Mouse (Mus musculus): ENCODE measurements at regions not wholly inside any gene's neighbourhood (a gene's known extent, or its start where the extent isn't known, plus 50 kb on each side); places are given as distances from the start of the nearest gene placed in this dataset.

GRCm38 (mm10) chr1:51635881-51636515 lies 157.8 kb upstream of the Nabp1 start:
- H3K36me3 ChIP-seq (ENCODE audit: control insufficient read depth, insufficient read depth, low read length) = no peaks in the 10 kb centered on the region
- H3K27me3 ChIP-seq (ENCODE audit: control insufficient read depth, insufficient read depth, low read length) = no peaks in the 10 kb centered on the region
- H3K4me2 ChIP-seq (ENCODE audit: low read depth, severe bottlenecking) = no peak overlapping the region
- DNase-seq (ENCODE audit: low spot score) (no peak), ATAC-seq (ENCODE audit: insufficient number of reproducible peaks, low FRiP score, low TSS enrichment, low read depth) (no peak)
- H3K27ac ChIP-seq (replicated peaks; ENCODE audit: low read depth, low read length) = no peak overlapping the region
- H3K4me3 ChIP-seq (ENCODE audit: low read depth, low read length) = no peak overlapping the region
- H3K9ac ChIP-seq (ENCODE audit: low read length) = no peak overlapping the region
- 37% methylated on average over 7 of the region's 7 CpGs for WGBS
- no peaks in the 10 kb centered on the region for H3K9me3 ChIP-seq (ENCODE audit: control insufficient read depth, low read length)
- H3K4me1 ChIP-seq (ENCODE audit: control insufficient read depth, insufficient read depth, low read length) = no peaks in the 10 kb centered on the region

- no peak for ATAC-seq (ENCODE audit: insufficient number of reproducible peaks, low FRiP score, low TSS enrichment, low read depth)
- 75% methylated on average over 5 of the region's 5 CpGs for WGBS
Measured at GRCm38 (mm10) chr1:51633795-51634194, 155.6 kb upstream of the Nabp1 start.

GRCm38 (mm10) chr1:51632851-51633250 lies 154.6 kb upstream of the Nabp1 start:
- H3K27me3 ChIP-seq (ENCODE audit: control insufficient read depth, insufficient read depth, low read length) = no peaks in the 10 kb centered on the region
- H3K4me2 ChIP-seq (ENCODE audit: low read depth, severe bottlenecking) = no peak overlapping the region
- ATAC-seq (ENCODE audit: insufficient number of reproducible peaks, low FRiP score, low TSS enrichment, low read depth) = no peak
- H3K27ac ChIP-seq (replicated peaks; ENCODE audit: low read depth, low read length) = no peak overlapping the region
- H3K9me3 ChIP-seq (ENCODE audit: control insufficient read depth, low read length) = no peaks in the 10 kb centered on the region
- H3K4me3 ChIP-seq (ENCODE audit: low read depth, low read length) = no peak overlapping the region
- H3K9ac ChIP-seq (ENCODE audit: low read length) = no peak overlapping the region
- no peaks in the 10 kb centered on the region for H3K4me1 ChIP-seq (ENCODE audit: control insufficient read depth, insufficient read depth, low read length)
- DNase-seq (ENCODE audit: low spot score) = no peak
- 82% methylated on average over 4 of the region's 4 CpGs for WGBS
- no peaks in the 10 kb centered on the region for H3K36me3 ChIP-seq (ENCODE audit: control insufficient read depth, insufficient read depth, low read length)

More at GRCm38 (mm10) chr1:51633795-51634194, 155.6 kb upstream of the Nabp1 start:
- Histone ChIP-seq H3K27me3 (ENCODE audit: control insufficient read depth, insufficient read depth, low read length) (no peaks in the 10 kb centered on the region), H3K9me3 (ENCODE audit: control insufficient read depth, low read length) (no peaks in the 10 kb centered on the region), H3K4me2 (ENCODE audit: low read depth, severe bottlenecking) (no peak overlapping the region), H3K9ac (ENCODE audit: low read length) (no peak overlapping the region), H3K4me1 (ENCODE audit: control insufficient read depth, insufficient read depth, low read length) (no peaks in the 10 kb centered on the region), H3K4me3 (ENCODE audit: low read depth, low read length) (no peak overlapping the region), H3K36me3 (ENCODE audit: control insufficient read depth, insufficient read depth, low read length) (no peaks in the 10 kb centered on the region), H3K27ac (replicated peaks; ENCODE audit: low read depth, low read length) (no peak overlapping the region)
- no peak for DNase-seq (ENCODE audit: low spot score)

GRCm38 (mm10) chr1:51629848-51630247 lies 151.6 kb upstream of the Nabp1 start:
- Histone ChIP-seq H3K27me3 (ENCODE audit: control insufficient read depth, insufficient read depth, low read length) (no peaks in the 10 kb centered on the region), H3K9ac (ENCODE audit: low read length) (no peak overlapping the region), H3K4me3 (ENCODE audit: low read depth, low read length) (no peak overlapping the region), H3K4me1 (ENCODE audit: control insufficient read depth, insufficient read depth, low read length) (no peaks in the 10 kb centered on the region), H3K9me3 (ENCODE audit: control insufficient read depth, low read length) (no peaks in the 10 kb centered on the region), H3K4me2 (ENCODE audit: low read depth, severe bottlenecking) (no peak overlapping the region), H3K36me3 (ENCODE audit: control insufficient read depth, insufficient read depth, low read length) (no peaks in the 10 kb centered on the region), H3K27ac (replicated peaks; ENCODE audit: low read depth, low read length) (no peak overlapping the region)
- 85% methylated on average over 1 of the region's 1 CpGs for WGBS
- DNase-seq (ENCODE audit: low spot score) (no peak), ATAC-seq (ENCODE audit: insufficient number of reproducible peaks, low FRiP score, low TSS enrichment, low read depth) (no peak)

- ATAC-seq (ENCODE audit: insufficient number of reproducible peaks, low FRiP score, low TSS enrichment, low read depth) (no peak), DNase-seq (ENCODE audit: low spot score) (no peak)
- no peak overlapping the region for H3K27ac ChIP-seq (replicated peaks; ENCODE audit: low read depth, low read length)
- H3K4me2 ChIP-seq (ENCODE audit: low read depth, severe bottlenecking) = no peak overlapping the region
- H3K9ac ChIP-seq (ENCODE audit: low read length) = no peak overlapping the region
- H3K9me3 ChIP-seq (ENCODE audit: control insufficient read depth, low read length) = no peaks in the 10 kb centered on the region
- no peaks in the 10 kb centered on the region for H3K36me3 ChIP-seq (ENCODE audit: control insufficient read depth, insufficient read depth, low read length)
- WGBS = 66% methylated on average over 5 of the region's 5 CpGs
- 0 out of 2 replicates have a peak, but pooled peaks cover 3% of the 10 kb centered on the region for H3K4me1 ChIP-seq (ENCODE audit: control insufficient read depth, insufficient read depth, low read length)
- no peaks in the 10 kb centered on the region for H3K27me3 ChIP-seq (ENCODE audit: control insufficient read depth, insufficient read depth, low read length)
- H3K4me3 ChIP-seq (ENCODE audit: low read depth, low read length) = no peak overlapping the region
Measured at GRCm38 (mm10) chr1:51628137-51628793, 150.0 kb upstream of the Nabp1 start.

- H3K4me3 ChIP-seq (ENCODE audit: low read depth, low read length) = no peak overlapping the region
- WGBS = 92% methylated on average over 9 of the region's 9 CpGs
- H3K9me3 ChIP-seq (ENCODE audit: control insufficient read depth, low read length) = no peaks in the 10 kb centered on the region
- H3K4me2 ChIP-seq (ENCODE audit: low read depth, severe bottlenecking) = no peak overlapping the region
- DNase-seq (ENCODE audit: low spot score) (no peak), ATAC-seq (ENCODE audit: insufficient number of reproducible peaks, low FRiP score, low TSS enrichment, low read depth) (no peak)
- H3K9ac ChIP-seq (ENCODE audit: low read length) = no peak overlapping the region
- no peaks in the 10 kb centered on the region for H3K27me3 ChIP-seq (ENCODE audit: control insufficient read depth, insufficient read depth, low read length)
- H3K36me3 ChIP-seq (ENCODE audit: control insufficient read depth, insufficient read depth, low read length) = no peaks in the 10 kb centered on the region
- 0 out of 2 replicates have a peak, but pooled peaks cover 3% of the 10 kb centered on the region for H3K4me1 ChIP-seq (ENCODE audit: control insufficient read depth, insufficient read depth, low read length)
- no peak overlapping the region for H3K27ac ChIP-seq (replicated peaks; ENCODE audit: low read depth, low read length)
Measured at GRCm38 (mm10) chr1:51626303-51626702, 148.1 kb upstream of the Nabp1 start.

GRCm38 (mm10) chr1:51625079-51625478 lies 146.9 kb upstream of the Nabp1 start:
- 0 out of 2 replicates have a peak, but pooled peaks cover 3% of the 10 kb centered on the region for H3K4me1 ChIP-seq (ENCODE audit: control insufficient read depth, insufficient read depth, low read length)
- no peak overlapping the region for H3K9ac ChIP-seq (ENCODE audit: low read length)
- no peaks in the 10 kb centered on the region for H3K36me3 ChIP-seq (ENCODE audit: control insufficient read depth, insufficient read depth, low read length)
- ATAC-seq (ENCODE audit: insufficient number of reproducible peaks, low FRiP score, low TSS enrichment, low read depth) (no peak), DNase-seq (ENCODE audit: low spot score) (no peak)
- no peak overlapping the region for H3K4me2 ChIP-seq (ENCODE audit: low read depth, severe bottlenecking)
- H3K9me3 ChIP-seq (ENCODE audit: control insufficient read depth, low read length) = no peaks in the 10 kb centered on the region
- H3K27me3 ChIP-seq (ENCODE audit: control insufficient read depth, insufficient read depth, low read length) = no peaks in the 10 kb centered on the region
- no peak overlapping the region for H3K27ac ChIP-seq (replicated peaks; ENCODE audit: low read depth, low read length)
- WGBS = 91% methylated on average over 7 of the region's 7 CpGs
- no peak overlapping the region for H3K4me3 ChIP-seq (ENCODE audit: low read depth, low read length)

GRCm38 (mm10) chr1:51624551-51624950 lies 146.3 kb upstream of the Nabp1 start:
- no peaks in the 10 kb centered on the region for H3K27me3 ChIP-seq (ENCODE audit: control insufficient read depth, insufficient read depth, low read length)
- DNase-seq (ENCODE audit: low spot score) (no peak), ATAC-seq (ENCODE audit: insufficient number of reproducible peaks, low FRiP score, low TSS enrichment, low read depth) (no peak)
- H3K27ac ChIP-seq (replicated peaks; ENCODE audit: low read depth, low read length) = no peak overlapping the region
- H3K4me2 ChIP-seq (ENCODE audit: low read depth, severe bottlenecking) = no peak overlapping the region
- whole genome bisulfite sequencing = 80% methylated on average over 2 of the region's 2 CpGs
- H3K36me3 ChIP-seq (ENCODE audit: control insufficient read depth, insufficient read depth, low read length) = no peaks in the 10 kb centered on the region
- H3K9ac ChIP-seq (ENCODE audit: low read length) = no peak overlapping the region
- H3K4me3 ChIP-seq (ENCODE audit: low read depth, low read length) = no peak overlapping the region
- no peaks in the 10 kb centered on the region for H3K9me3 ChIP-seq (ENCODE audit: control insufficient read depth, low read length)
- 0 out of 2 replicates have a peak, but pooled peaks cover 3% of the 10 kb centered on the region for H3K4me1 ChIP-seq (ENCODE audit: control insufficient read depth, insufficient read depth, low read length)
